Mouse (Mus musculus): ENCODE measurements at regions not wholly inside any gene's neighbourhood (a gene's known extent, or its start where the extent isn't known, plus 50 kb on each side); places are given as distances from the start of the nearest gene placed in this dataset.

GRCm38 (mm10) chr10:93398531-93399320 is 54.5 kb upstream of the Lta4h start:
- 87% methylated on average over 11 of the region's 11 CpGs for WGBS
- H3K4me3 ChIP-seq (ENCODE audit: low read depth, low read length), result no peak overlapping the region
- no peaks in the 10 kb centered on the region for H3K27me3 ChIP-seq (ENCODE audit: control insufficient read depth, insufficient read depth, low read length)
- H3K4me2 ChIP-seq, result no peak overlapping the region
- DNase-seq (ENCODE audit: low spot score, missing footprints) (no peak), ATAC-seq (ENCODE audit: low FRiP score) (no peak)
- no peak overlapping the region for H3K9ac ChIP-seq (ENCODE audit: low read length)
- H3K4me1 ChIP-seq (ENCODE audit: control insufficient read depth, insufficient read depth, low read length), result no peaks in the 10 kb centered on the region
- H3K36me3 ChIP-seq (ENCODE audit: control insufficient read depth, insufficient read depth, low read length), result no peaks in the 10 kb centered on the region
- no peak overlapping the region for H3K27ac ChIP-seq (ENCODE audit: low read depth, low read length)
- no peaks in the 10 kb centered on the region for H3K9me3 ChIP-seq (ENCODE audit: control insufficient read depth, low read length)

- no peaks in the 10 kb centered on the region for H3K4me1 ChIP-seq (ENCODE audit: control insufficient read depth, insufficient read depth, low read length)
- no peaks in the 10 kb centered on the region for H3K27me3 ChIP-seq (ENCODE audit: control insufficient read depth, insufficient read depth, low read length)
- no peak overlapping the region for H3K4me3 ChIP-seq (ENCODE audit: low read depth, low read length)
- DNase-seq (ENCODE audit: low spot score, missing footprints) (no peak), ATAC-seq (ENCODE audit: low FRiP score) (no peak)
- H3K9ac ChIP-seq (ENCODE audit: low read length), result no peak overlapping the region
- no peaks in the 10 kb centered on the region for H3K36me3 ChIP-seq (ENCODE audit: control insufficient read depth, insufficient read depth, low read length)
- H3K9me3 ChIP-seq (ENCODE audit: control insufficient read depth, low read length), result no peaks in the 10 kb centered on the region
- H3K4me2 ChIP-seq, result no peak overlapping the region
- WGBS, result 75% methylated on average over 5 of the region's 5 CpGs
- H3K27ac ChIP-seq (ENCODE audit: low read depth, low read length), result no peak overlapping the region
These were observed 50.3 kb upstream of the Lta4h start for GRCm38 (mm10) chr10:93402689-93403509.
